Comparison of ENCODE assay signal across 10 mouse cellular contexts in the genomic region with DNA sequence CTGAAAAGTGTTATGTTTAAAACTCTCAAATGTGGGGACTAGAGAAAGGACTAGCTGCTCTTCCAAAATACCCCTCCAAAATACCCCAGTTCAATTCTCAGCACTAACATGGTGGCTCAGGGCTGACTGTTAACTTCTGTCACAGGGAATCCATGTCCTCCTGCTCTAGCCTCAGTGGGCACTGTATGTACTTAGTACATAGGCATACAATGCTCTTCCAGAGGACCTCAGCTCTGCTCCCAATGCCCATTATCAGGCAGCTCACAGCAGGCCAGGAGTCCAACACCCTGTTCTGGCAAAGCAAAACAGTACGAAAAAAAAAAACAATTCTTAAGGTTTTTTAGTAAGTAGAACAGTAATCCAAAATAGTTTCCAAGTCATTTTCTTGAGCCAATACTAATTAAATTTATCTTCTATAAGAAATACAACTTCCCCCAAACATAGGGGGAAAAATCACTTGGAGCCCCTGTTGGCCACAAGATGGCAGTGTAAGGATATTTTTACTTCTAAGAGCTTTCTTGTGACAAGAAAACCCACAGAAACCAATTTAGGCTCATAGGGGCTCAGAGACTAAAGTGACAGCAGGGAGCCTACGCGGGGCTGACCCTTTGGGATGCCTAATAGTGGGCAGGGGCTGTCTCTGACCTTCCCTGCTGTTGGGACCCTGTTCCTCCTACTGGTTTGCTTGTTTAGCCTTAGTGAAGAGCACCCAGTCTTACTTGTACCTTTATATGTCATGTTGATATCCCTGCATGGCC. TPM values are rescaled to one million over a fixed set of nuclear protein-coding genes. Genes with fewer than 3 reads are reported as not detected.
DNase-seq lines count a peak whose midpoint lies in the region; ATAC-seq and TF ChIP-seq lines count a peak whose summit lies in the region.
"Had no signal": no experiment of that assay in that cellular context is flagged by ENCODE, and none has a peak within 500 bp of the region (broad histone marks: within the 10 kb centered on the region; RNA-seq: fewer than 3 reads in every experiment).

No protein-coding gene starts in this region.

- WGBS in liver, adult 2 months = 16% methylated on average over 3 of the region's 3 CpGs
- 4% methylated on average over 3 of the region's 3 CpGs for WGBS in liver, embryonic 12.5 days (ENCODE audit: insufficient replicate concordance)
- whole genome bisulfite sequencing in forebrain, embryonic 11.5 days = 2% methylated on average over 3 of the region's 3 CpGs
- WGBS in lung, adult 2 months = 9% methylated on average over 3 of the region's 3 CpGs

- H3K9me3 ChIP-seq in liver, embryonic 12.5 days (replicated peaks) = no peaks in the 10 kb centered on the region
- no peaks in the 10 kb centered on the region for H3K9me3 ChIP-seq in forebrain, embryonic 11.5 days (ENCODE audit: control insufficient read depth, low read length)
- H3K9me3 ChIP-seq: embryonic facial prominence, embryonic 13.5 days had no signal

- no peaks in the 10 kb centered on the region for H3K36me3 ChIP-seq in liver, adult 2 months (ENCODE audit: control insufficient read depth, insufficient read depth, low read length)
- no peaks in the 10 kb centered on the region for H3K36me3 ChIP-seq in liver, embryonic 12.5 days
- H3K36me3 ChIP-seq in forebrain, embryonic 11.5 days (ENCODE audit: control insufficient read depth, insufficient read depth, low read length) = no peaks in the 10 kb centered on the region
- H3K36me3 ChIP-seq: embryonic facial prominence, embryonic 13.5 days had no signal

- no peak overlapping the region for H3K9ac ChIP-seq in liver, adult 2 months (ENCODE audit: low read depth, low read length)
- no peak overlapping the region for H3K9ac ChIP-seq in liver, embryonic 12.5 days
- H3K9ac ChIP-seq in forebrain, embryonic 11.5 days (ENCODE audit: low read length) = no peak overlapping the region
- H3K9ac ChIP-seq: embryonic facial prominence, embryonic 13.5 days had no signal

- H3K79me2 ChIP-seq in liver, adult 2 months (ENCODE audit: control insufficient read depth, insufficient read depth, low read length) = no peaks in the 10 kb centered on the region

- TF ChIP-seq CTCF in liver, adult 2 months (IDR thresholded peaks at IDR 0.05; ENCODE audit: low read depth, low read length) = peak; percentile 22; the same call in 1 of the 2 replicates
- no peak for TF ChIP-seq CTCF in lung, adult 2 months (IDR thresholded peaks at IDR 0.05; ENCODE audit: insufficient read depth, low read length)

- TF ChIP-seq POLR2A in liver, adult 2 months (IDR thresholded peaks at IDR 0.05; ENCODE audit: extremely low read depth, insufficient read depth, low read length) = no peak
- no peak for TF ChIP-seq POLR2A in lung, adult 2 months (IDR thresholded peaks at IDR 0.05; ENCODE audit: borderline replicate concordance, extremely low read depth, low read depth, low read length)

- no peak for ATAC-seq in liver, embryonic 12.5 days
- peak; percentile 58; the same call in 1 of the 2 replicates for ATAC-seq in forebrain, embryonic 11.5 days (replicated peaks; ENCODE audit: low FRiP score)

- no peaks in the 10 kb centered on the region for H3K27me3 ChIP-seq in liver, adult 2 months (ENCODE audit: control insufficient read depth, insufficient read depth, low read length)
- H3K27me3 ChIP-seq in liver, embryonic 12.5 days (replicated peaks) = no peaks in the 10 kb centered on the region
- no peaks in the 10 kb centered on the region for H3K27me3 ChIP-seq in forebrain, embryonic 11.5 days (ENCODE audit: control insufficient read depth, insufficient read depth, low read length)
- H3K27me3 ChIP-seq: embryonic facial prominence, embryonic 13.5 days had no signal

- H3K4me1 ChIP-seq in liver, adult 2 months (ENCODE audit: control insufficient read depth, insufficient read depth, low read length) = no peaks in the 10 kb centered on the region
- H3K4me1 ChIP-seq in liver, embryonic 12.5 days = peaks cover 18% of the 10 kb centered on the region
- no peaks in the 10 kb centered on the region for H3K4me1 ChIP-seq in forebrain, embryonic 11.5 days (replicated peaks; ENCODE audit: control insufficient read depth, insufficient read depth, low read length)
- H3K4me1 ChIP-seq in lung, adult 2 months (ENCODE audit: control insufficient read depth, insufficient read depth, low read length) = no peaks in the 10 kb centered on the region

- no peak overlapping the region for H3K4me2 ChIP-seq in liver, embryonic 12.5 days
- H3K4me2 ChIP-seq in forebrain, embryonic 11.5 days (ENCODE audit: low read depth, low read length, severe bottlenecking) = no peak overlapping the region
- H3K4me2 ChIP-seq: embryonic facial prominence, embryonic 13.5 days had no signal

- DNase-seq in liver, adult 2 months (ENCODE audit: extremely low read depth, low read depth, low spot score) = peak; percentile 58
- DNase-seq in adrenal gland, postnatal 14 days = peak; percentile 37
- DNase-seq in forebrain, embryonic 11.5 days (ENCODE audit: low spot score) = peak; percentile 60
- DNase-seq in kidney, adult 11 months = peak; percentile 15
- DNase-seq in lung, adult 2 months = peak; percentile 18
- DNase-seq in retina, embryonic 14.5 days (ENCODE audit: low spot score) = peak; percentile 84
- DNase-seq in gastrocnemius, adult 8-10 months (ENCODE audit: low spot score in 2 of 2) = no peak

- no peak overlapping the region for H3K4me3 ChIP-seq in liver, adult 2 months (ENCODE audit: insufficient read depth, low read depth, low read length)
- H3K4me3 ChIP-seq in liver, embryonic 12.5 days = no peak overlapping the region
- no peak overlapping the region for H3K4me3 ChIP-seq in forebrain, embryonic 11.5 days (ENCODE audit: low read depth, low read length)
- no peak overlapping the region for H3K4me3 ChIP-seq in lung, adult 2 months (replicated peaks; ENCODE audit: extremely low read depth, low read depth, low read length)
- H3K4me3 ChIP-seq: embryonic facial prominence, embryonic 13.5 days had no signal

- no peak overlapping the region for H3K27ac ChIP-seq in liver, adult 2 months (replicated peaks; ENCODE audit: insufficient read depth, low read depth, low read length)
- H3K27ac ChIP-seq in liver, embryonic 12.5 days = no peak overlapping the region
- no peak overlapping the region for H3K27ac ChIP-seq in forebrain, embryonic 11.5 days (ENCODE audit: low read depth, low read length)
- H3K27ac ChIP-seq: embryonic facial prominence, embryonic 13.5 days had no signal

RNA-seq across cellular contexts. Expression of a gene that starts 7.9 kb away (rescaled TPM):
- total RNA-seq in liver, adult 2 months (2014; rRNA removed) = 0.92 TPM in 1 of 2 replicates, not detected in the other
- polyA plus RNA-seq in liver, adult 2 months (2012; rRNA removed) = not detected in 2 replicates
- not detected in 2 replicates for polyA plus RNA-seq in liver, embryonic 12.5 days (2016; fragmentation: Nextera tagmentation; extraction: Ambion mirVana)
- not detected in 2 replicates for total RNA-seq in adrenal gland, postnatal 14 days (2021)
- not detected in 2 replicates for polyA plus RNA-seq in forebrain, embryonic 11.5 days (2014; fragmentation: Nextera tagmentation; extraction: Ambion mirVana)
- polyA plus RNA-seq in lung, adult 2 months (2012; rRNA removed) = not detected in 2 replicates
- not detected for total RNA-seq in gastrocnemius, adult 8-10 months (2022)
- polyA plus RNA-seq: embryonic facial prominence, embryonic 13.5 days; liver, embryonic 16.5 days had no signal

RNA-seq across cellular contexts. Expression of a gene that starts 8.0 kb away (rescaled TPM):
- total RNA-seq in liver, adult 2 months (2014; rRNA removed) = 11.0 and 11.5 TPM in 2 replicates
- polyA plus RNA-seq in liver, adult 2 months (2012; rRNA removed) = 4.8 and 6.2 TPM in 2 replicates
- polyA plus RNA-seq in liver, embryonic 12.5 days (2016; fragmentation: Nextera tagmentation; extraction: Ambion mirVana) = 44.8 and 45.8 TPM in 2 replicates
- 29.2 and 37.8 TPM in 2 replicates for total RNA-seq in adrenal gland, postnatal 14 days (2021)
- polyA plus RNA-seq in forebrain, embryonic 11.5 days (2014; fragmentation: Nextera tagmentation; extraction: Ambion mirVana) = 73.9 and 87.7 TPM in 2 replicates
- polyA plus RNA-seq in lung, adult 2 months (2012; rRNA removed) = 9.6 and 17.4 TPM in 2 replicates
- 10 to 100 TPM in 1 of 4 experiments, 1 to 10 TPM in 3; 7.9 to 10.2 (median 8.3) TPM for total RNA-seq in gastrocnemius, adult 8-10 months (2022)

RNA-seq across cellular contexts. Expression of a gene that starts 14.4 kb away (rescaled TPM):
- 10.3 and 12.5 TPM in 2 replicates for total RNA-seq in liver, adult 2 months (2014; rRNA removed)
- polyA plus RNA-seq in liver, adult 2 months (2012; rRNA removed) = 7.1 and 8.2 TPM in 2 replicates
- 27.3 and 27.9 TPM in 2 replicates for polyA plus RNA-seq in liver, embryonic 12.5 days (2016; fragmentation: Nextera tagmentation; extraction: Ambion mirVana)
- total RNA-seq in adrenal gland, postnatal 14 days (2021) = 33.6 and 40.3 TPM in 2 replicates
- polyA plus RNA-seq in forebrain, embryonic 11.5 days (2014; fragmentation: Nextera tagmentation; extraction: Ambion mirVana) = 101 and 109 TPM in 2 replicates
- polyA plus RNA-seq in lung, adult 2 months (2012; rRNA removed) = 22.4 and 32.2 TPM in 2 replicates
- 1 to 10 TPM; 3.7 to 6.8 (median 5.7) TPM for total RNA-seq in gastrocnemius, adult 8-10 months (2022)

RNA-seq across cellular contexts. Expression of a gene that starts 54.8 kb away (rescaled TPM):
- not detected in 2 replicates for total RNA-seq in liver, adult 2 months (2014; rRNA removed)
- polyA plus RNA-seq in liver, adult 2 months (2012; rRNA removed) = not detected in 2 replicates
- polyA plus RNA-seq in liver, embryonic 12.5 days (2016; fragmentation: Nextera tagmentation; extraction: Ambion mirVana) = not detected in 2 replicates
- total RNA-seq in adrenal gland, postnatal 14 days (2021) = not detected in 2 replicates
- polyA plus RNA-seq in forebrain, embryonic 11.5 days (2014; fragmentation: Nextera tagmentation; extraction: Ambion mirVana) = not detected in 2 replicates
- not detected in 2 replicates for polyA plus RNA-seq in lung, adult 2 months (2012; rRNA removed)
- not detected for total RNA-seq in gastrocnemius, adult 8-10 months (2022)
- polyA plus RNA-seq: embryonic facial prominence, embryonic 13.5 days; liver, embryonic 16.5 days had no signal

Comparison
In these comparisons a context has a peak if more than half of its experiments do, and no peak if none do; other contexts are left out.
1. DNase-seq: peak in liver, adult 2 months (single experiment), adrenal gland, postnatal 14 days (single experiment), forebrain, embryonic 11.5 days (single experiment), kidney, adult 11 months (single experiment), lung, adult 2 months (single experiment) and retina, embryonic 14.5 days (single experiment); none in gastrocnemius, adult 8-10 months (0 of 2).